Mouse (Mus musculus): ENCODE data around the gene Reep1.
A peak's percentile ranks its signal among the peaks of the same experiment; 100 is the strongest.

Reep1 gene

GRCm38 (mm10) chr6:71738611-71739010 lies 31.2 kb downstream of the Reep1 start:
- DNase-seq (ENCODE audit: low spot score) = no peak

- DNase-seq (ENCODE audit: low spot score) = no peak
These were observed 33.6 kb downstream of the Reep1 start for GRCm38 (mm10) chr6:71740921-71741320.

- DNase-seq (ENCODE audit: low spot score) = no peak
These were observed 34.8 kb downstream of the Reep1 start for GRCm38 (mm10) chr6:71741998-71742636.

- no peak for DNase-seq (ENCODE audit: low spot score)
These were observed 37.6 kb downstream of the Reep1 start for GRCm38 (mm10) chr6:71744934-71745333.

- DNase-seq (ENCODE audit: low spot score) = no peak
These were observed 38.3 kb downstream of the Reep1 start for GRCm38 (mm10) chr6:71745482-71746234.

GRCm38 (mm10) chr6:71746246-71746645 lies 38.9 kb downstream of the Reep1 start:
- no peak for DNase-seq (ENCODE audit: low spot score)

GRCm38 (mm10) chr6:71746846-71747245 lies 39.5 kb downstream of the Reep1 start:
- no peak for DNase-seq (ENCODE audit: low spot score)

- no peak for DNase-seq (ENCODE audit: low spot score)
These were observed 44.2 kb downstream of the Reep1 start for GRCm38 (mm10) chr6:71751602-71752001.

- DNase-seq (ENCODE audit: low spot score) = no peak
These were observed 45.6 kb downstream of the Reep1 start for GRCm38 (mm10) chr6:71752791-71753464.

GRCm38 (mm10) chr6:71757039-71757894 lies 49.9 kb downstream of the Reep1 start:
- peak; percentile 8 for DNase-seq (ENCODE audit: low spot score)

- no peak for DNase-seq (ENCODE audit: low spot score)
These were observed 51.4 kb downstream of the Reep1 start for GRCm38 (mm10) chr6:71758780-71759179.

GRCm38 (mm10) chr6:71760073-71760472 lies 52.7 kb downstream of the Reep1 start:
- no peak for DNase-seq (ENCODE audit: low spot score)

- no peak for DNase-seq (ENCODE audit: low spot score)
These were observed 60.4 kb downstream of the Reep1 start for GRCm38 (mm10) chr6:71767761-71768160.

GRCm38 (mm10) chr6:71769901-71770690 lies 62.7 kb downstream of the Reep1 start:
- no peak for DNase-seq (ENCODE audit: low spot score)

- no peak for DNase-seq (ENCODE audit: low spot score)
These were observed 63.5 kb downstream of the Reep1 start for GRCm38 (mm10) chr6:71770856-71771255.

- no peak for DNase-seq (ENCODE audit: low spot score)
These were observed 63.9 kb downstream of the Reep1 start for GRCm38 (mm10) chr6:71771282-71771681.

GRCm38 (mm10) chr6:71772156-71772555 lies 64.8 kb downstream of the Reep1 start:
- DNase-seq (ENCODE audit: low spot score) = no peak

GRCm38 (mm10) chr6:71772636-71773208 lies 65.4 kb downstream of the Reep1 start:
- peak; percentile 33 for DNase-seq (ENCODE audit: low spot score)

- DNase-seq (ENCODE audit: low spot score) = no peak
These were observed 70.7 kb downstream of the Reep1 start for GRCm38 (mm10) chr6:71778016-71778415.

GRCm38 (mm10) chr6:71779831-71780230 lies 72.5 kb downstream of the Reep1 start:
- DNase-seq (ENCODE audit: low spot score) = no peak

GRCm38 (mm10) chr6:71780431-71780830 lies 73.1 kb downstream of the Reep1 start:
- no peak for DNase-seq (ENCODE audit: low spot score)
